Mouse (Mus musculus) layer of hippocampus, postnatal 25 days (tissue): Measurements from ENCODE around the gene Atp2a3. TPM values are rescaled to one million over a fixed set of nuclear protein-coding genes. Genes with fewer than 3 reads are reported as not detected.

Experiments
- DNase-seq, 2 experiments: peaks; one replicate each; pipeline ENCODE4 v3.0.0; 2022; ENCODE audit warnings: mixed read lengths in 2 of 2, low spot score in 1 of 2; ENCODE audit errors: extremely low spot score in 1 of 2
- total RNA-seq, 2 experiments: library from RNA; stranded (reverse); gene quantifications; 2 replicates each; pipeline ENCODE4 v1.2.3; 2021

Atp2a3 gene
- total RNA-seq = 1 to 10 TPM; 4.9 to 6.6 TPM

DNA sequence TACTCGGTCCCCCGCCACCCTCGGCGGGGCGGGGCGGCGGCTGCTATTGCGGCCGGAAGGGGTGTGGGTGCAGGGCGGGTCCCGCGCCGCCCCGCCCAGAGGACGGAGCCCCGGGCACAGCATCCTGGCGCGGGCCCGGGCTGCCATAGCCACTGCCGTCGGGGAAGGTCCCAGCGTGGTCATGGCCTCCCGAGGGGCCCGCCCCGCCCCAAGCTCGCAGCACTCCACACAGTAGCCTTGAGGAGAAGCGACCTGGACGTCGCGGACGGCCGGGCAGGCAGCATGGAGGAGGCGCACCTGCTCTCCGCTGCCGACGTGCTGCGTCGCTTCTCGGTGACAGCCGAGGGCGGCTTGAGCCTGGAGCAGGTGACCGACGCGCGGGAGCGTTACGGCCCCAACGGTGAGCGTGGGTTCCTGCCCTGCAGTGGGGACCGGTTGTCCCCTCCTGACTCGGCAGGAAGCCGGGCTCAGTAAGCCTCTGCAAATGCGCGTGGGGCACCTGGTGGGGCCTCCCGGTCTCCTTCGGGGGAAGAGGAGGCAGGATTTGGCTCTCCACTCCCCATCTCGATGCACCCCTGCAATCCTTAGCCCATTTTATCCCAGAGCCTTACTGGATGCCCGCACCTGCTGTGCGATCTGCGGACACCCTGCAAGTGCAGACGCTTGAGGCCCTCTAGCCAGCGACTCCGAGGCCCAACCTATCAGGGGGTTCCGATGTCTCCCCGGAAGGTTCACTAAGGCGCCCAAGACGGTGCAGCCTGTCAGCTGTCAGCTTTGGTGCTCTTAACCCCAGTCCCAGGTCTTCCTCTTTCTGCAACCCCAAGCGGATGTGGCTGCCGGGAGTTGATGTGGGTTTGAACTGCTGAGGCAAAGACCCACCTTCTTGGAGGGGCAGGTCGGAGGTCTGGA lies at the start of gene Atp2a3:
TSS of gene Atp2a3 (plus strand) at position 98 of the 909 bp plus-strand sequence.
- DNase-seq = no peak

DNA sequence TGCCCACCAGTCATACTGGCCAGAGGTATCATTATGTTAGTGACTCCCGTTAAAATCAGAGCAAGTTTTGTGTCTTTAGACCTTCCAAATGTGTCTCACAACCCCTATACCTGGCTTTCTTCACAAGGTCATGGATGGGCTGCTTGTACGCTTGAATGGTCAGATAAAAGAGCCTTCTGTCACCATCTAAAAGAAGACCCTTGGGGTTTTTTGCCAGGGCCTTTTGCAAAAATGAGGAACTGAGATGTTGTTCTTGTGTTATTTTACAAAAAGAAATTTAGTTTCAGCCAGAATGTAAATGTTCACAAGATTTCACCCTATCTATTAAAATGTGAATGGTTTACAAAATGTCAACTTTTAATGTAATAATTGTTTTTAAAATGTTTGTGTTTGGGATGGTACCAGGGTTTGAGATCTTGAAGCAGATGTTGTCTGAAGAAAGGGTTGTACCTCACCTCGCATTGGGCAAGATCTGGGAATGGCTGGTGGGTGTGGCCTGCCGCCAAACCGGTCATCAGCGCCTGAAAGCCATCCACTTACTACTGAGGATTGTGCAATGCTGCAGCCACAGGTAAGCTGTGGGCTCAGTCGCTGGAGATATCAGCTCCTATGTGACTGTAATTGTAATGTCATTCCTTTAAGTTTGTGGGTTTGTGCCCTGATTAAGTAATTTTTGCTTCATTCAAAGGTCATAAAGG lies 43.5 kb upstream of the Atp2a3 start:
- DNase-seq = no peak

DNA sequence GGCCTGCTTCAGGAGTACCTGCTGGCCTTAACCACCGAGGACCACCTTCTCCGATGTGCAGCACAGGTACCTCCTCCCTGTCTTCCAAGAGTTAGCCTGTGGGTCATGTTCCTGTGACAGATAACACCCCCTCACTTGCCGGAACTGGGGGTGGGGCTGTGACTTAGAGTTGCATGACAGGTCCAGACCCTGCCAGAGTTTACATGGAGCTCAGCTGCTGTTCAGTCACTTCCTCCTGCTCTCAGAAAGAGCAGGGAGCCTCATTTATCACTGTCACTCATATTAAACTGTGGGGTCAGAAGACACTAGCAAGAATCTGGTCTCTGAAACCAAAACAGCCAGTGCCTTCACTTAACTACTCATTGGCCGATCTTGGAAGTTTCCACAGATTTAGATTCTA lies 37.9 kb upstream of the Atp2a3 start:
- DNase-seq = no peak

DNA sequence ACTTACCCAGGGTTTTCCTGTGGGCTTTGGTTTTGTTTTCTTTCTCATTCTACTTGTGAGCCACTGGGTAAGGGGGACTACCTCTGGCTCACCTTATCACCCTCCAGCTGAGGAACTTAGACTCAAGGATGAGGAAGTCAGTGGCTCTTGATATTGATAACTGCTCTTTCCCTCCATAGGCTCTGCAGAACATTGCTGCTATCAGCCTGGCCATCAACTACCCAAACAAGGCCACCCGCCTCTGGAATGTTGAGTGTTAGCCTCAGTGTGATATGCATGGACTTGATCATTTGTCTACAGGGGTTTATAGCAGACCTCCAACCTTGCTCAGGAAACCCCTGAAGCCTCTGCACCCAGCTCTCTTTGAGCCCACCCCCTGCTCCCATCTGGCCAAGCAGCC lies 36.5 kb upstream of the Atp2a3 start:
- DNase-seq = no peak

DNA sequence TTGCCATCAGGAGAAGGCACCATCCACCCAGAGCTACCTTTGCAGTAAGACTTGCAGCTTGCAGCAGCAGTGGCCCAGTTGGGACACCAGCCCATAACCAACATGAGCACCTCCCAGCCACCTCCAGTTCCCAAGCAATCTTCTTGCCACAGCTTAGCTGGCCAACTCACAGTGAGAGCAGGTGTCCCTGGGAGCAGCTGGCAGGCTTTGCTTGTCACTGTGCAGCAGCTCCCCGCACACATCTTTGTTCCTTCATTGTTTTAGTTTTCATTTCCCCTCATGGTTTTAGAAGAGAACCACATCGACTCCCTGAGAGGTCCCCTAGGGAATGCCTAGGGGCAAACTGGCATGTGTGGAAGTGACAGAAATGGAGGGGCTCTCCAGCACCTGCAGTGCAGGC lies 35.9 kb upstream of the Atp2a3 start:
- no peak for DNase-seq

DNA sequence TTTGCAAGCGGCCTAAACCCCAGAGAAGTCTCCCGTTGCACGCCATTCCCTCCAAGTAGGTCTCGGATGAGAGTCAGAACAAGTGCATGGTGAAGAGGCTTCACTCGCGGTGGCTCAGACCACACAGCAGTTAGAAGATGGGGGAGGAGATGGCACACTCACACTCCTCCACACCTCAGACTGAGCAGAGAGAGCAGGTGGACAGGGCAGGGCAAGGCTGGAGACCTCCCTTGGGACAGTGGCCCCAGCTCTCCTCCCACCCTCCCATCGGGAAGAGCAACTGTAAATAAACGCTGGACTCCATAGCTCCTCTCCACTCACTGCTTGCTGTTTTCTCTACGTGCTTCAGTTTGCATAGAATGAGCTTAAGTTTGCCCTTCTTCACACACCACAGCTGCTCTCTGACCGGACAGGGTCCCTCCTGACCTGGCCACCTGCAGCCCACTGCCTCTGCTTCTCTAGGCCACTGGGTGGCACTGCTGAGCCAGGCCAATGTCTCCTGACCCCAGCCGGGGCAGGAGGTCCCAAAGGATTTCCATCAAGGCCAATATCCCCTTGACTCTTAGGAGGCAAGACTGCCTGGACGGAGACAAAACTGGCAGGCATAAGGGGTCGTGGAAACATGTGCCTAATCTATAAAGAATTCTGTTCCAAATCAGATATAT lies 34.6 kb upstream of the Atp2a3 start:
- DNase-seq = peak in 1 of 2 experiments; percentile 61

DNA sequence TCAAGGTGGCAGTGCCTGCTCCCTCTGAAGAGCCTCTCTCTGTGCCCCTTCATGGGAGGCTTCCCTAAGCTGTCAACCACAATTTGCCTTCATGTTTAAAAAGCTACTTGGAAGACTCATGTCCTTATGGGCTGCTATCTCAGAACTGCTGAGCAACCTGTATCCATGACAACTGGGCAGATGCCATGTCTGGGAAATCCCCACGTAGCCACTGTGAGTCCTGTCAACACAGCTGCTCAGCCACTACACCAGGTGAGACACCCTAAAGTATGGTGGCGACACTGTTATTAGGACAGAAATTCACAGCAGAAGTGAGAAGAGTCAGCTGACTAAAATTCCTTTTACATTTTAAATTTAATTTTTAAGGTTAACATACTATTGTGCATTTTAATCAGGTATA lies 32.5 kb upstream of the Atp2a3 start:
- no peak for DNase-seq

DNA sequence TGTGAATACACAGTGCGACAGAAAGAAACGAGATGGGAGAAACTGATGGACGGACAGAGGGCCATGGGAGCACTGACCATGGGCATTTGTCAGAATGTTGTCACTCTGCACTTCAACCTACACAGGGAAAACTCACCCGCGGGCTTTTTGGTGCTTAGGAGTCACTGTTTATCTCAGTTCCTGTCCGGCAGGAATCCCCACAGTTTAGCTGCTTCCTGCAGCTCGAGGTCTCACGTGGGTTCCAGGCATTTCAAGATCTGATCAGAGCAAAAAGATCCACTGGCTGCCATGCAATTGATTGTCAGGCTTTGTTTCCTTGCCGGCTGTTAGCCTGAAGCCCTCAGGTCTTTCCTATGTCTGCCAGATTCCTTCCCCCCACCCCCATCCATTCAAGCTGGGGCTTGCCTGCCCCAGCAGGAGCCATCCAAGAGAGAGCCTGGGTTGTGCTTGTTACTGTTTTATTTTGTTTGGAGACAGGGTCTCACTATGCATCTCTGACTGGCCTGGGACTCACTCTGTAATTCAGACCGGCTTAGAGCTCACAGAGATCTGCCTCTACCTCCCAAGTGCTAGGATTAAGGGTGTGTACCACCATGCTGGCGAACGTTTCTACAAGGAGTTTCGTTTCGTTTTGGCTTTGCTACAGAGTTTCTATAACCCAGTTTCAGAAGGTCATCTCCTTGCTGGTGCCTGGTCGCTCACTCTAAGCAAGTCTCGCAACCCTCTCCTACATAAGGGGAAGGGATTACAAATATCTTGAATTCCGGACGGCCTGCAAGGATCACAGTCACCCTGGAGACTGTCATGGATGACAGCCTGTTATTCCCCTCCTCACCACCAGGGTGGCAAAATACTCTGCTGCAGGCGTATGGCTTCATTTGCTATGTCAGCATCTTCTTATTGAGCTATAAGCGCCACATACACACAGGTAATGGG lies 20.5 kb upstream of the Atp2a3 start:
- DNase-seq = no peak

DNA sequence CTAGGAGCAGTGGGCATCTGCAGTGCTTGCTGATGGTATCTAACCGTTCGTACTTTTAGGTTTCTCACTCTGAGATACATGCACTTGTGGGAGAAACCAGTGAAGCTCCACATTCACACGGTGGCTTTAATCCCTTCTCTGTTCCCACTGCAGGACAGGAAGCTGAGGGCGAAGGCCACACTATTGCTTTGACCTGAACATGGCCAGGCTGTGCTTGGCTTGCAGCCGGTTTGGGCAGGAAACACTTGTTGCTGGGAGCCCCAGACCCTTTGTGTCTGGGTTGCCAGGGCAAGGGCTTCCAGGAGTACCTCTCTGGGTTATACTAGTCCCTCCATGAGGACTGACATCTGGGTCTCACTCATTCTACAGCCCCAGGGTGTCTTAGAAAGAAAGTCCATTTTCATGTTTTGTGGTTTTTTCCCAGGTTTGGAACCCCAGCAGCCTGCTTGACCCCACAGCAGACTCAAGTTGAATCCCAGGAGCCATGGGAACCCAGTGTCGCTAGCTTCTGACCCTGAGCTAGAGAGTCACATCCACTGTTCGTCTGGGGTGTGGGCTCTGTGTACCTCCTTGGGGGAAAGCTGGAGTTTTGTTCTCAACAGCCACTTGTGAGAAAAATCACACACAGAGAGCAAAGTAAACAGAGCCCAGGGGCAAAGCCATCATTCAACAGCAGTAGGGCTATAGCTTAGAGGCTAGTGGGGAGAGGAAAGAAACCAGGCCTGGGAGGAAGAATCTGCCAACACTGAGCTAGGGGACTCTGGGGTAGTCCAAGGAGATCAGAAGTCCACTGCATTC lies 15.8 kb upstream of the Atp2a3 start:
- DNase-seq = no peak

DNA sequence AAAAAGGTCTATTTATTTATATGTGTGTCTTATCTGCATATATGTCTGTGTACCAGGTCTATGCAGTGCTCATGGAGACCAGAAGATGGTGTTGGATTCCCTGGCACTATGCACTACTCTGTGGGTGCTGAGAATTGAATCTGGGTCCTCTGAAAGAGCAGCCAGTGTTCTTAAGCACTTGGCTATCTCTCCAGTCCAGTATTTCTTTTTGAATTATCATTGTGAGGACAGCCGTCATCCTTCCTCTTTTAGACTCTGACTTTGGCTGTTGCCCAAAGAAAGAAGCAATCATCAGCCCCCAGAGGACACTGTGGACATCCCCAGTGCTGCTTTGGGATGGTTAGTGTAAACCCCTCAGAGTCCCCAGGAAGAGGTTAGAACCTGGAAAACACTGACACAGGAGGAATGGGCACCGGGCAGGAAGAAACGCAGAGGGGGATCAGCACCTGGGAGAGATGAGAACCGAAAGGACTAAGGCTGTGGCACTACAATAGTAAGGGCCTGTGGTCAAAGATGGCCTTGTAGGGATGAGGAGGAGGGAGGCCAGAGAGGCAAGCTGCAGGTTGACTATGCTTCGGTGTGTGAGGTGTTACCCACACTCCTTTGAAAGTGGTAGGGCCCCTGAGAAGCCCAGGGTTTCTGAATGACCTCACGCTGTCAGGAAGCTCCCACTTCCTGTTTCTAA lies 15.0 kb upstream of the Atp2a3 start:
- DNase-seq = no peak

DNA sequence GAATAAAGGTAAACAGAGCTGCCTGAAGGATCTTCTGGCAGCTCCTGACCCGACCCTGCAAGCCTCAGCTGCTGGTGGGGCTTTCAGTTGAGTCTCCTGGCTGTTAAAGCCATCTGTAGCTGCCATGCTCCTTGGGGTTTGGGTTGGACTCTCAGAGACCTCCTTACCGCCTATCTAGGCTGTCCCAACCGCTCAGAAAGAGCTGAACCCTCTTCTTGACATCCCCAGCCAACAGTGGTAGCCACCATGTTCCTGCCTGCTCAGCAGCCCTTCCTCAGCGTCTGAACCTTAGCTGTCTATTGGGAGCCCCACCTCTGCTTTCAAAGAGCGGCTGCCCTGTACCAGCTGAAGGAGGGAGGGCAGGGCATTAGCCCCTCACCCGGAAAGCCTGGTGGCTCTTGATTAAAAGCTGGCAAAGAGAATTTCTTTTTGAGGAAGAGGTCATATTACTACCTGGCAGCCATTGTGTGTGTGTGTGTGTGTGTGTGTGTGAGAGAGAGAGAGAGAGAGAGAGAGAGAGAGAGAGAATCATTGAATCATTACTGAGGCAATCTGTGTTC lies 14.3 kb upstream of the Atp2a3 start:
- DNase-seq = no peak

DNA sequence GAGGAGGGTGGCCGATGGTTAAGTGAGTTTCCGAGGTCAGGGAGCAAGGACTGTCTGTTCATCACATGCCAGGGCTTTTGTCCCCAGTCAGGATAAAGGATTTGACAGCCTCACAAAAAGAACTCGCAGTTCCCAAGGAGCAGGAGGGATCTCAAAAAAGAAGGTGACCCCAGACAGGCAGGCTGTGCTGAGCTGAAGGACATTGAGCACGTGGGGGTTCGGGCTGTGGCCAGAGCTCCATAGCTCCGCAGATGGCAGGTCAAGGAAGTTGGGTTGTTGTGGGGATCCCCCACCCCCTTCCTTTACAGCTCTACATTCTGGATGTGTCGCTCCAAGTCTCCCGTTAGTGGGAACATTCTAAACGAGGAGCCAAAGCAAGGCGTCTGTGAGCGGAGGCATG lies 13.1 kb upstream of the Atp2a3 start:
- DNase-seq = no peak

DNA sequence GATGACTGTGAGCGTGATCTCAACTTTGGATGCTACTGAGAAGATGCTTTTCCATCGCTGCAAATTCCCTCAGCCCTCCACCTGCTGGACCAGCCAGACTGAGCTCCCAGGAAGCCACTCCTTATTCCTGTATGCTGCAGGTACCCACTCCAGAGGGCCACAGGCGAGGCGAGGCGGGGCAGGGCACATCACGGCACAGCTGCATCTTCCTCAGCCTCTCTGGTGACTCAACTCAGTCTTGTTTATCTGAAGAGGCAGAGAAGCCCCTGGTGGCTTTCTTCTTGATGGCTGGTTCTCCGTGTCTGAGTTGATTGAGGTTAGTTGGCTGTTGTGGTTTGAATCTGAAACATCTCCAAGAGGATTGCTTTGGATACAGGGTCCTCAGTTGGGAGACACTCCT lies 12.7 kb upstream of the Atp2a3 start:
- no peak for DNase-seq

DNA sequence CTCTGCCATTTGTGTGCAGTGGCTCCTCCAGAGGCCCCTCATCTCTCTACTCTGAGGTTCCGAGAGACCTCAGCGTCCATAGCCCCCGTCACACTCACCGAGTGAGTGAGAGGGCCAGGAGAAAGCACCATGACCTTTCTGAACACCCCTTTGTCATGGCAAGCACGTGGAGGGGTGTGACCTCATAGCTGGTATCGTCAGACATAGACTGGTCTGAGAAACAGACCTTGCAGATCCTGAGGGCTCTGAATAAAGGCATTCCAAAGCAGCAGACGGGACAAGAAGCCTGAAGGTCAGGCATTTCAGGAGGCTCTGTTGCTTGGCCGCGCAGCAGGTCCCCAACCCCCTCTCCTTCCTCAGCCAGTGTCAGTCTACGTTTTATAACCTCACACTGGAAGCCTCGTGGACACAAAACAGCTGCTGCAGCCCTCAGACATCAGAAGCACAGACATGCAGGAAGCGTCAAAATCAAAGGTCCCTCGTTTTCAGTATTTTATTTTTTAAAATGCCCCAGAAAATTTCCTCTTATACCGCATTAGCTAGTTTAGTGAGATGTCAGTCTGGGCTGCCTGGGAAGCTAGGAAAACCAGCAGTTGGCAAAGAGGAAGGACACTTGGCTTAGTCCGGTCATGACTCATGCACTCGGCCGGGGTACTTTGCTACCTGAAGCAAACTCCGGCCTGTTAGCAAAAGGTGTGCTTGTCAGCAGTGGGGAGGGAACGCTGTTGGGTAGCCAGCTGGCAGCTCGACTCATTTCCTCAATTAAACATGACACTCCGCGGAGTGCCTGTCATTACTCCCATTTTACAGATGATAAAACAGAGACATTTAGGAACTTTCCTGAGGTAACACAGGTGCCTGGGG lies 9.6 kb upstream of the Atp2a3 start:
- no peak for DNase-seq

DNA sequence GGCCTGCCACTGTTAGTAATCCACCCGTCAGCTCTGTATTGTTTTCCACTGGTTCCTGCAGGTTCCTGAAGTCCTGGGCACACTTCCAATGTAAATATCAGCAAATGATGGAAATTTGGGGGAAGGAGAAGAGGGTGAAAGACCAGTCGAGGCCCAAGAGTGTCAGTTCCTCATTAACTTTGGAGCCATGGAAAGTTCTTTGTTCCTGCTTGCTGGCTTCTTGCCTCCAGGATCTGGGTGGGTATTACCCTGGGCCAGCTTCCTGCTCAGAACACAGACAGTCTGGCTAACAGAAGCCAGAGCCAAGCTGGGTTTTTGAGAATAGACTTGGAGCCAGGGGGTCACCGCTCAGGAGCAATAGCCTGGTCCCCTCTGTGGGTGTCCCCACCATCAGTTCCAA lies 8.7 kb upstream of the Atp2a3 start:
- no peak for DNase-seq

DNA sequence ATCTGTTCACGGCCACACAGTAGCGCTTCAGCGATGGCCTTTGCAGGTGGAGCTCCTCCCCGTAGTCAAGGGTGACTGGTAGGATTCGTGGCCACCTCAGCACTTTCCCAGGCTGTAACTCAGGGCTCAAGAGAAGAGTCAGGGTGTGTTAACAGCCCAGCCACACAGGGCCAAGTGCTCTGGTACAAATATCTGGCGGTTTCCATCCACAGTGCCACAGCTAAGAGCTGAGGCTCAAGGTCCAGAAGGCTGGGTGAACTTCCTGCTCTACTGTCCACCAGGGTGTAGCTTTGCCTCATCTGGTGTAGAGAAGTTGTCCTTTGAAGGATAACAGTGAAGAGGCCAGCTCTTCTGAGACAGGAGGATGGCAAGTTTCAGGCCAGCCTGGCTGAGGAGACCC lies 8.3 kb upstream of the Atp2a3 start:
- no peak for DNase-seq

DNA sequence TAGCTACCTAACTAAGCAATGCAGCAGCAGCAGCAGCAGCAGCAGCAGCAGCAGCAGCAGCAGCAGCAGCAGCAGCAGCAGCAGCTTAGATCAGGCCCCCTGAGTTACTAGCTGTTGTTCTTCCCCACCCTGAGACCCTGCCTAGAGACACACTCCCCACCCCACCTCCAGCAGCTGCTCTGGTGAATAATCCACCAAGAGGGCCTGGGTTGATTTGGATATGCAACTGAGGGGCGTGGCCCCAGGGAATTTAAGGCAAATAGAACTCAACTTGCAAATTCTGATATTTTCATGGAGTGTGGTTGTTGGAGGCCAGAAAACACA lies 7.9 kb upstream of the Atp2a3 start:
- DNase-seq = no peak
